Comparison of ENCODE assay signal across 21 mouse cellular contexts in genomic region chr9:116649955-116650354, GRCm38 (mm10).
"Had no signal": no experiment of that assay in that cellular context is flagged by ENCODE, and none has a peak within 500 bp of the region (broad histone marks: within the 10 kb centered on the region; RNA-seq: fewer than 3 reads in every experiment).

No protein-coding gene starts in this region.

- DNase-seq: kidney, adult 18-20 months; kidney, adult 9 months; kidney, postnatal 10 days; kidney, postnatal 36 days; layer of hippocampus, postnatal 36 days; liver, embryonic 13.5 days; retina, postnatal 1 day; right cerebral cortex, postnatal 25 days; spleen, adult 18-20 months; thymus, adult 2 months; thymus, postnatal 14 days; thymus, postnatal 4 days had no signal

- H3K9ac ChIP-seq: liver, embryonic 13.5 days; midbrain, embryonic 13.5 days; neural tube, embryonic 13.5 days had no signal

- H3K27ac ChIP-seq: left cerebral cortex, adult 2 months; liver, embryonic 13.5 days; midbrain, embryonic 13.5 days; neural tube, embryonic 13.5 days had no signal

- H3K4me2 ChIP-seq: liver, embryonic 13.5 days; midbrain, embryonic 13.5 days; neural tube, embryonic 13.5 days had no signal

- H3K4me3 ChIP-seq: left cerebral cortex, adult 2 months; liver, embryonic 13.5 days; megakaryocyte, embryonic 14.5 days; midbrain, embryonic 10.5 days; midbrain, embryonic 13.5 days; myocyte; neural tube, embryonic 13.5 days had no signal

- H3K27me3 ChIP-seq: liver, embryonic 13.5 days; megakaryocyte, embryonic 14.5 days; midbrain, embryonic 13.5 days; neural tube, embryonic 13.5 days had no signal

- H3K9me3 ChIP-seq: liver, embryonic 13.5 days; midbrain, embryonic 10.5 days; midbrain, embryonic 13.5 days; neural tube, embryonic 13.5 days had no signal

- ATAC-seq: inflammation-experienced regulatory T-cells, adult 6 months; intestine, embryonic 16.5 days; midbrain, embryonic 13.5 days; midbrain, embryonic 16.5 days had no signal

- H3K4me1 ChIP-seq: liver, embryonic 13.5 days; megakaryocyte, embryonic 14.5 days had no signal

- H3K36me3 ChIP-seq: liver, embryonic 13.5 days; midbrain, embryonic 10.5 days; midbrain, embryonic 13.5 days; neural tube, embryonic 13.5 days had no signal
